Mouse (Mus musculus) bone marrow macrophage, adult 2 months (primary cell): Measurements from ENCODE around the gene Ppp1r35.

Source experiments
- CTCF ChIP-seq: IDR thresholded peaks from 2 replicates; pipeline ENCODE4 v1.5.1; 2012; ENCODE audit warnings: low read depth, mild to moderate bottlenecking, low read length, moderate library complexity
- POLR2A ChIP-seq: IDR thresholded peaks from 2 replicates; pipeline ENCODE4 v1.6.1; 2012; ENCODE audit warnings: mild to moderate bottlenecking, low read depth, low read length, borderline replicate concordance

GRCm38 (mm10) chr5:137737400-137737940, 41.2 kb upstream of the Ppp1r35 start:
- no peak for TF ChIP-seq CTCF
- TF ChIP-seq POLR2A: no peak
